Mouse (Mus musculus) lung, adult 2 months (tissue): Measurements from ENCODE around the gene Gpr149.

Experiments
- CTCF ChIP-seq: fragments of 200-500 bp; IDR thresholded peaks from 2 replicates; pipeline ENCODE4 v1.5.1; 2011; ENCODE audit warnings: mild to moderate bottlenecking, low read length, control low read depth; ENCODE audit not compliant: insufficient read depth
- POLR2A ChIP-seq: fragments of 200-500 bp; IDR thresholded peaks from 2 replicates; pipeline ENCODE4 v1.6.1; 2011; ENCODE audit warnings: low read depth, mild to moderate bottlenecking, control low read depth, low read length, borderline replicate concordance; ENCODE audit errors: extremely low read depth

DNA sequence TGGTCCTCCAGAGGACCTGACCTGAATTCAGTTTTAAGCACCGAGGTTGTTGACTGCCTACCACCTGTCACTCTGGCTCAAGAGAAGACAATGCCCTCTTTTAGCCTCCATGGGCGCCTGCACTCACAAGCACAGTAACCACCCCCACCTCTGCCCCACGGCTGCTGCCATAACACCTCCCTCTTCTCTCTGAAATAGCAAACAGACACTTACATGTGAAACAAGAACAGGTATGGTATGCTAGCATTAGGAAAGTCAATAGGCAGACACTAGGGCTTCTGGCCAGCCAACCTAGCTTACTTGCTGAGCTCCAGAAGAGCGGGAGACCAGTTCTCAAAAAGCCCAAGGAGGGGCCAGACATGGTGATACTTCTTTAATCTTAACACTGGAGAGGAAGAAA is 105.6 kb downstream of the Gpr149 start:
- TF ChIP-seq CTCF (no peak), POLR2A (no peak)
